Mouse (Mus musculus) G1E (cell line): ENCODE data around the gene Lrrc71.

Source experiments
- CTCF ChIP-seq: IDR thresholded peaks from 2 replicates; pipeline ENCODE4 v1.5.1; 2012; ENCODE audit warnings: low read depth, low read length, inconsistent platforms, mixed read lengths
- GATA1 ChIP-seq: IDR thresholded peaks from 2 replicates; pipeline ENCODE4 v1.6.1; 2012; ENCODE audit warnings: borderline replicate concordance, low read length, inconsistent platforms, mixed read lengths
- GATA2 ChIP-seq: IDR thresholded peaks from 2 replicates; pipeline ENCODE4 v1.6.1; 2012; ENCODE audit warnings: low read depth, low read length, inconsistent platforms, borderline replicate concordance
- POLR2AphosphoS5 ChIP-seq: IDR thresholded peaks from 2 replicates; pipeline ENCODE4 v1.6.1; 2012; ENCODE audit warnings: low read depth, low read length, inconsistent platforms; ENCODE audit not compliant: insufficient replicate concordance
- TAL1 ChIP-seq: conservative IDR thresholded peaks from 2 replicates; pipeline ENCODE4 v1.6.1; 2012; ENCODE audit warnings: low read depth, low read length, inconsistent platforms, mixed read lengths

DNA sequence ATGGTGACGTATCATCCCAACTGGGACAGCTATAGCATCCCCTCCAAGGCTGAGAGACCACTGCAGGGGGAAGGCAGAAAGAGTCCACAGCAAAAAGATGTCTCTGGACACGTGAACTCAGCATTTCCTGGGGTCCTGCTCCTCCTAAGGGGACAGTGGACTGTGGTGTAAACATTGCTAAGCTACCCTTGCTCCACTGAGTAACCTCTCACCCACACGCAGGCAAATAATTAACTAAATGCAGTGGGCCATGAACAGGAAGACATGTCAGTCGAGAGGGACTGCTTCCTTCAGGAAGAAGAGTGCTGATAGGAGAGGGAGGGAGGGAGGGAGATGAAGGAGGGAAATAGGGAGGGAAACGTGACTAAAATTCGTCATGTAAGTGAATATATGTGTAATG is 22.7 kb upstream of the Lrrc71 start:
- TF ChIP-seq CTCF (no peak), POLR2AphosphoS5 (no peak), GATA1 (no peak), TAL1 (no peak), GATA2 (no peak)
